Comparison of ENCODE assay signal across 9 mouse cellular contexts in the genomic region with DNA sequence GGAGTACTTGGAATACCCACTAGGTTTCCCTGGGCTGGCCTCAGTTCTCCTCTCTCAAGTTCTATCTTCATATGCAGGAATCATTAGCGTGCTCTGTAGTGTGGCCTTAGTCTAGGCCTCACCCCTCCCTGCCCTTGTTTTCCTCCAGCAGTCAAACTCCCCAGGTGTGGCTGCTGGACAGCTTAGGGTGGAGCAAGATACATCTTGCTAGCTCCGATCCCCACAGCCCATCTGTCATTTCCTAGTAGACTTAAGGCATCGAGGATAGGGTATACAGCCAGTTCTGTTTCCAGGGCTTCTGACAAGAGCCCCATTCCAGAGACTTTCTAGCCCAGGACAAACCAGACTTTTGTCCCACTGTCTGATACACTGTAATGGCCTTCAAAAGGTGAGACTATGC. TPM values are rescaled to one million over a fixed set of nuclear protein-coding genes. Genes with fewer than 3 reads are reported as not detected.
DNase-seq lines count a peak whose midpoint lies in the region; ATAC-seq and TF ChIP-seq lines count a peak whose summit lies in the region.
"Had no signal": no experiment of that assay in that cellular context is flagged by ENCODE, and none has a peak within 500 bp of the region (broad histone marks: within the 10 kb centered on the region; RNA-seq: fewer than 3 reads in every experiment).

No protein-coding gene starts in this region.

- no peak overlapping the region for H3K4me3 ChIP-seq in gastrocnemius, adult 2 months
- H3K4me3 ChIP-seq in midbrain, embryonic 10.5 days, result peak overlapping the region; percentile 84; the same call in 1 of the 2 replicates
- H3K4me3 ChIP-seq in midbrain, embryonic 16.5 days (ENCODE audit: low read depth, low read length), result no peak overlapping the region
- no peak overlapping the region for H3K4me3 ChIP-seq in hindbrain, embryonic 15.5 days
- peak overlapping the region; percentile 56; the same call in 1 of the 2 replicates for H3K4me3 ChIP-seq in neural tube, embryonic 13.5 days

- peak overlapping the region; percentile 91 for H3K27ac ChIP-seq in gastrocnemius, adult 2 months
- H3K27ac ChIP-seq in midbrain, embryonic 10.5 days (replicated peaks), result peak overlapping the region; percentile 96
- no peak overlapping the region for H3K27ac ChIP-seq in midbrain, embryonic 16.5 days (ENCODE audit: low read length)
- H3K27ac ChIP-seq in hindbrain, embryonic 15.5 days (replicated peaks), result peak overlapping the region; percentile 84
- peak overlapping the region; percentile 89 for H3K27ac ChIP-seq in neural tube, embryonic 13.5 days (replicated peaks)

- peaks cover 9% of the 10 kb centered on the region for H3K36me3 ChIP-seq in midbrain, embryonic 10.5 days
- H3K36me3 ChIP-seq in midbrain, embryonic 16.5 days (ENCODE audit: control insufficient read depth, insufficient read depth, low read length), result peaks cover 2% of the 10 kb centered on the region; the same call in 1 of the 2 replicates
- no peaks in the 10 kb centered on the region for H3K36me3 ChIP-seq in hindbrain, embryonic 15.5 days
- peaks cover 3% of the 10 kb centered on the region for H3K36me3 ChIP-seq in neural tube, embryonic 13.5 days
- H3K36me3 ChIP-seq: embryonic facial prominence, embryonic 15.5 days had no signal

- no peaks in the 10 kb centered on the region for H3K27me3 ChIP-seq in midbrain, embryonic 10.5 days (ENCODE audit: low read depth, poor library complexity, severe bottlenecking)
- H3K27me3 ChIP-seq in midbrain, embryonic 16.5 days (ENCODE audit: control insufficient read depth, insufficient read depth, low read depth, low read length), result no peaks in the 10 kb centered on the region
- H3K27me3 ChIP-seq in hindbrain, embryonic 15.5 days, result no peaks in the 10 kb centered on the region
- no peaks in the 10 kb centered on the region for H3K27me3 ChIP-seq in neural tube, embryonic 13.5 days
- H3K27me3 ChIP-seq: embryonic facial prominence, embryonic 15.5 days had no signal

- no peak overlapping the region for H3K4me2 ChIP-seq in midbrain, embryonic 16.5 days (ENCODE audit: low read length)
- H3K4me2 ChIP-seq in hindbrain, embryonic 15.5 days, result peak overlapping the region; percentile 91
- H3K4me2 ChIP-seq in neural tube, embryonic 13.5 days, result peak overlapping the region; percentile 75; the same call in 1 of the 2 replicates

- no peak for DNase-seq in gastrocnemius, adult 2 months
- DNase-seq in gastrocnemius, postnatal 14 days, result no peak
- DNase-seq in midbrain, embryonic 10.5 days (ENCODE audit: low spot score), result peak; percentile 10
- DNase-seq in testis, postnatal 10 days (ENCODE audit: low spot score), result no peak
- DNase-seq in frontal cortex, adult 2 months (ENCODE audit: extremely low spot score in 1 of 2, low spot score in 1 of 2), result no peak

- H3K9ac ChIP-seq in midbrain, embryonic 16.5 days (ENCODE audit: low read depth, low read length), result no peak overlapping the region
- no peak overlapping the region for H3K9ac ChIP-seq in hindbrain, embryonic 15.5 days
- H3K9ac ChIP-seq in neural tube, embryonic 13.5 days, result peak overlapping the region; percentile 79

- H3K4me1 ChIP-seq in midbrain, embryonic 10.5 days, result peaks cover 96% of the 10 kb centered on the region
- peaks cover 46% of the 10 kb centered on the region for H3K4me1 ChIP-seq in midbrain, embryonic 16.5 days (ENCODE audit: control insufficient read depth, insufficient read depth, low read length)
- H3K4me1 ChIP-seq in hindbrain, embryonic 15.5 days (replicated peaks), result peaks cover 77% of the 10 kb centered on the region
- H3K4me1 ChIP-seq in neural tube, embryonic 13.5 days (replicated peaks), result peaks cover 94% of the 10 kb centered on the region

- TF ChIP-seq CTCF in gastrocnemius, adult 2 months (IDR thresholded peaks at IDR 0.05), result no peak

- ATAC-seq in midbrain, embryonic 16.5 days, result no peak
- ATAC-seq in hindbrain, embryonic 15.5 days (ENCODE audit: low FRiP score, low read depth), result no peak
- ATAC-seq in neural tube, embryonic 13.5 days (ENCODE audit: low read depth), result no peak

- WGBS in midbrain, embryonic 10.5 days, result 85% methylated on average over 3 of the region's 3 CpGs
- 93% methylated on average over 3 of the region's 3 CpGs for WGBS in midbrain, embryonic 16.5 days
- WGBS in hindbrain, embryonic 15.5 days, result 89% methylated on average over 3 of the region's 3 CpGs
- WGBS in neural tube, embryonic 13.5 days, result 87% methylated on average over 3 of the region's 3 CpGs

- H3K9me3 ChIP-seq in midbrain, embryonic 10.5 days (replicated peaks), result no peaks in the 10 kb centered on the region
- H3K9me3 ChIP-seq in midbrain, embryonic 16.5 days (replicated peaks; ENCODE audit: control insufficient read depth, low read length, poor library complexity, severe bottlenecking), result no peaks in the 10 kb centered on the region
- no peaks in the 10 kb centered on the region for H3K9me3 ChIP-seq in hindbrain, embryonic 15.5 days
- no peaks in the 10 kb centered on the region for H3K9me3 ChIP-seq in neural tube, embryonic 13.5 days
- H3K9me3 ChIP-seq: embryonic facial prominence, embryonic 15.5 days had no signal

- intact Hi-C loops in gastrocnemius, adult 2 months (cut with DNase I), result loop anchor here (2.0 kb wide), 1 partner anchor 43 kb away; a partner anchor contains a TSS
- intact Hi-C loops in gastrocnemius, postnatal 14 days (cut with DNase I; ENCODE audit: low total_unique reads), result no loop called here

RNA-seq across cellular contexts. Expression of a gene that starts 34.5 kb away (rescaled TPM):
- 10 to 100 TPM; 18.9 to 21.4 TPM for total RNA-seq in gastrocnemius, adult 2 months (2021)
- 10 to 100 TPM; 13.4 to 14.4 TPM for total RNA-seq in gastrocnemius, postnatal 14 days (2021)
- 30.6 and 30.7 TPM in 2 replicates for polyA plus RNA-seq in midbrain, embryonic 10.5 days (2016; fragmentation: Nextera tagmentation; extraction: Ambion mirVana)
- polyA plus RNA-seq in midbrain, embryonic 16.5 days (2015; fragmentation: Nextera tagmentation; extraction: Ambion mirVana), result 36.6 and 37.0 TPM in 2 replicates
- polyA plus RNA-seq in hindbrain, embryonic 15.5 days (2015; fragmentation: Nextera tagmentation; extraction: Ambion mirVana), result 31.0 and 31.7 TPM in 2 replicates
- polyA plus RNA-seq in neural tube, embryonic 13.5 days (2015; fragmentation: Nextera tagmentation; extraction: Ambion mirVana), result 20.3 and 22.8 TPM in 2 replicates
- 22.9 and 25.9 TPM in 2 replicates for polyA plus RNA-seq in frontal cortex, adult 2 months (2012; rRNA removed)

RNA-seq across cellular contexts. Expression of a gene that starts 34.9 kb away (rescaled TPM):
- 10 to 100 TPM; 35.4 to 43.5 TPM for total RNA-seq in gastrocnemius, adult 2 months (2021)
- 10 to 100 TPM; 40.7 to 43.1 TPM for total RNA-seq in gastrocnemius, postnatal 14 days (2021)
- polyA plus RNA-seq in midbrain, embryonic 10.5 days (2016; fragmentation: Nextera tagmentation; extraction: Ambion mirVana), result 62.0 and 66.0 TPM in 2 replicates
- polyA plus RNA-seq in midbrain, embryonic 16.5 days (2015; fragmentation: Nextera tagmentation; extraction: Ambion mirVana), result 96.6 and 112 TPM in 2 replicates
- 106 and 113 TPM in 2 replicates for polyA plus RNA-seq in hindbrain, embryonic 15.5 days (2015; fragmentation: Nextera tagmentation; extraction: Ambion mirVana)
- polyA plus RNA-seq in neural tube, embryonic 13.5 days (2015; fragmentation: Nextera tagmentation; extraction: Ambion mirVana), result 86.4 and 93.2 TPM in 2 replicates
- polyA plus RNA-seq in frontal cortex, adult 2 months (2012; rRNA removed), result 140 and 143 TPM in 2 replicates

RNA-seq across cellular contexts. Expression of a gene that starts 43.7 kb away (rescaled TPM):
- 1 to 10 TPM; 7.0 to 8.9 TPM for total RNA-seq in gastrocnemius, adult 2 months (2021)
- 10 to 100 TPM; 12.5 to 19.8 TPM for total RNA-seq in gastrocnemius, postnatal 14 days (2021)
- polyA plus RNA-seq in midbrain, embryonic 10.5 days (2016; fragmentation: Nextera tagmentation; extraction: Ambion mirVana), result 110 and 133 TPM in 2 replicates
- polyA plus RNA-seq in midbrain, embryonic 16.5 days (2015; fragmentation: Nextera tagmentation; extraction: Ambion mirVana), result 77.1 and 80.2 TPM in 2 replicates
- polyA plus RNA-seq in hindbrain, embryonic 15.5 days (2015; fragmentation: Nextera tagmentation; extraction: Ambion mirVana), result 78.7 and 81.3 TPM in 2 replicates
- polyA plus RNA-seq in neural tube, embryonic 13.5 days (2015; fragmentation: Nextera tagmentation; extraction: Ambion mirVana), result 85.2 and 93.6 TPM in 2 replicates
- polyA plus RNA-seq in frontal cortex, adult 2 months (2012; rRNA removed), result 40.8 and 44.2 TPM in 2 replicates

RNA-seq across cellular contexts. Expression of a gene that starts 43.8 kb away (rescaled TPM):
- 10 to 100 TPM; 41.8 to 59.7 TPM for total RNA-seq in gastrocnemius, adult 2 months (2021)
- total RNA-seq in gastrocnemius, postnatal 14 days (2021), result 10 to 100 TPM; 12.1 to 22.7 TPM
- 40.1 and 45.2 TPM in 2 replicates for polyA plus RNA-seq in midbrain, embryonic 10.5 days (2016; fragmentation: Nextera tagmentation; extraction: Ambion mirVana)
- 78.7 and 82.5 TPM in 2 replicates for polyA plus RNA-seq in midbrain, embryonic 16.5 days (2015; fragmentation: Nextera tagmentation; extraction: Ambion mirVana)
- 92.5 and 94.0 TPM in 2 replicates for polyA plus RNA-seq in hindbrain, embryonic 15.5 days (2015; fragmentation: Nextera tagmentation; extraction: Ambion mirVana)
- polyA plus RNA-seq in neural tube, embryonic 13.5 days (2015; fragmentation: Nextera tagmentation; extraction: Ambion mirVana), result 74.0 and 79.5 TPM in 2 replicates
- 181 and 196 TPM in 2 replicates for polyA plus RNA-seq in frontal cortex, adult 2 months (2012; rRNA removed)

Comparison
In these comparisons a context has a peak if more than half of its experiments do, and no peak if none do; other contexts are left out.
1. H3K4me3 ChIP-seq: peak in midbrain, embryonic 10.5 days (single experiment) and neural tube, embryonic 13.5 days (single experiment); none in gastrocnemius, adult 2 months (single experiment), midbrain, embryonic 16.5 days (single experiment) and hindbrain, embryonic 15.5 days (single experiment).